In the genomic region with DNA sequence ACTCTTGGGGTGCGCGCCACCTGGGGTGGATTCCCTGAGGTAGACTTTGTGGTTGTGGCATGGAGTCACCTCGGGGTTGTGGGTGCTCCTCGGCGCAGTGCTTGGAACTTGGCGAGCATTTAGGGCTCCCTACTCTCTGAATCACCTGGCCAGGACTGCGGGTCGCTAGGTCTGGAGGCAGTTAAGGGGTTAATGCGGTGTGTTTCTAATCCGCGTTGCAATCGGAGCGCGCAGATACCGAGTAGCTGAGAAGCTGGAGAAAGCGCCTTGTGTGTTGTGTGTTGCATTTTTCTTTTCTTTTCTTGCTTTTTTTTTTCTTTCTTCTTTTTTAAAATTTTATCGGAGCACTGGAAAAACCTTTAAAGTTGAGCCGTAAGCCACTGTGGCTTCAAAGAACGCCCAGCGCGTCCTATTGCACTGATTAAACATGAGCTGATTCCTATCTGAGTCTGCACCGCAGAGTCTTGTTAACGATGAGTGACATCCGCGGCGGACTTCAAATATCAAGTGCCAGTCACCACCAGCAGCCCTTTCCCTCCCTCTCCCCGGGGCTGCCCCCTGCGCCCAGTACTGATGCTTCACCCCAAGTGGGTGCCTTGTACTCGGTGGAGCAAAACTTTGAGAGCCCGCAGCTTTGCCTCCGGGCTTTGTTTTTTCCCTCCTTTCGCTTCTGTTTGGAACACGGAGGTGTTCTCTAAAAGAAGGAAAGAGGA, we compare ENCODE assay signal across 8 mouse cellular contexts. TPM values are rescaled to one million over a fixed set of nuclear protein-coding genes. Genes with fewer than 3 reads are reported as not detected.
DNase-seq lines count a peak whose midpoint lies in the region; ATAC-seq and TF ChIP-seq lines count a peak whose summit lies in the region.

No protein-coding gene starts in this region.

- peak overlapping the region; percentile 96 for H3K4me2 ChIP-seq in forebrain, embryonic 13.5 days
- peak overlapping the region; percentile 97 for H3K4me2 ChIP-seq in kidney, postnatal 0 days (ENCODE audit: low read length)
- peak overlapping the region; percentile 81 for H3K4me2 ChIP-seq in midbrain, embryonic 16.5 days (ENCODE audit: low read length)

- H3K36me3 ChIP-seq in forebrain, embryonic 13.5 days (ENCODE audit: poor library complexity, severe bottlenecking) = no peaks in the 10 kb centered on the region
- H3K36me3 ChIP-seq in kidney, postnatal 0 days (ENCODE audit: insufficient read depth, low read length) = no peaks in the 10 kb centered on the region
- H3K36me3 ChIP-seq in midbrain, embryonic 16.5 days (ENCODE audit: control insufficient read depth, insufficient read depth, low read length) = no peaks in the 10 kb centered on the region

- peak overlapping the region; percentile 49 for H3K9ac ChIP-seq in forebrain, embryonic 13.5 days
- H3K9ac ChIP-seq in kidney, postnatal 0 days (ENCODE audit: low read depth, low read length) = no peak overlapping the region
- H3K9ac ChIP-seq in midbrain, embryonic 16.5 days (ENCODE audit: low read depth, low read length) = peak overlapping the region; percentile 27

- no peak for ATAC-seq in forebrain, embryonic 13.5 days
- ATAC-seq in kidney, postnatal 0 days (replicated peaks; ENCODE audit: low FRiP score, low read depth) = no peak
- ATAC-seq in midbrain, embryonic 16.5 days = no peak
- no peak for ATAC-seq in granulocyte monocyte progenitor cell, adult 5-6 weeks (replicated peaks; ENCODE audit: poor library complexity, severe bottlenecking)

- H3K9me3 ChIP-seq in forebrain, embryonic 13.5 days (replicated peaks) = no peaks in the 10 kb centered on the region
- H3K9me3 ChIP-seq in kidney, postnatal 0 days (replicated peaks; ENCODE audit: low read length) = no peaks in the 10 kb centered on the region
- H3K9me3 ChIP-seq in midbrain, embryonic 16.5 days (replicated peaks; ENCODE audit: control insufficient read depth, low read length, poor library complexity, severe bottlenecking) = no peaks in the 10 kb centered on the region

- peaks cover 65% of the 10 kb centered on the region for H3K27me3 ChIP-seq in forebrain, embryonic 13.5 days
- H3K27me3 ChIP-seq in kidney, postnatal 0 days (ENCODE audit: insufficient read depth, low read length) = peaks cover 17% of the 10 kb centered on the region; the same call in 1 of the 2 replicates
- H3K27me3 ChIP-seq in midbrain, embryonic 16.5 days (ENCODE audit: control insufficient read depth, insufficient read depth, low read depth, low read length) = peaks cover 7% of the 10 kb centered on the region; the same call in 1 of the 2 replicates

- 2% methylated on average over 33 of the region's 33 CpGs for WGBS in forebrain, embryonic 13.5 days
- 3% methylated on average over 33 of the region's 33 CpGs for WGBS in kidney, postnatal 0 days
- WGBS in midbrain, embryonic 16.5 days = 3% methylated on average over 33 of the region's 33 CpGs

- TF ChIP-seq CTCF in kidney, postnatal 0 days (IDR thresholded peaks at IDR 0.05; ENCODE audit: low read depth) = no peak

- H3K27ac ChIP-seq in forebrain, embryonic 13.5 days = no peak overlapping the region
- no peak overlapping the region for H3K27ac ChIP-seq in kidney, postnatal 0 days
- H3K27ac ChIP-seq in midbrain, embryonic 16.5 days (ENCODE audit: low read length) = no peak overlapping the region

- H3K4me3 ChIP-seq in forebrain, embryonic 13.5 days = peak overlapping the region; percentile 37
- H3K4me3 ChIP-seq in kidney, postnatal 0 days (replicated peaks; ENCODE audit: low read depth, low read length) = peak overlapping the region; percentile 66
- peak overlapping the region; percentile 77 for H3K4me3 ChIP-seq in midbrain, embryonic 16.5 days (ENCODE audit: low read depth, low read length)

- peak; percentile 4 for DNase-seq in kidney, adult 18-20 months
- DNase-seq in kidney, adult 9 months = no peak
- DNase-seq in T-cell, adult 2 months (ENCODE audit: low spot score) = peak; percentile 16
- peak; percentile 15 for DNase-seq in kidney, postnatal 0 days (ENCODE audit: low spot score)
- no peak for DNase-seq in layer of hippocampus, adult 11-12 months (ENCODE audit: low spot score)

- H3K4me1 ChIP-seq in forebrain, embryonic 13.5 days = peaks cover 36% of the 10 kb centered on the region
- H3K4me1 ChIP-seq in kidney, postnatal 0 days (replicated peaks; ENCODE audit: insufficient read depth, low read length) = peaks cover 19% of the 10 kb centered on the region
- H3K4me1 ChIP-seq in midbrain, embryonic 16.5 days (ENCODE audit: control insufficient read depth, insufficient read depth, low read length) = peaks cover 28% of the 10 kb centered on the region

RNA-seq across cellular contexts. Expression of gene Sdk1, which starts 2.1 kb away (rescaled TPM):
- polyA plus RNA-seq in forebrain, embryonic 13.5 days (2015; fragmentation: Nextera tagmentation; extraction: Ambion mirVana) = 0.71 and 0.78 TPM in 2 replicates
- 2.1 and 2.2 TPM in 2 replicates for polyA plus RNA-seq in kidney, postnatal 0 days (2015; fragmentation: Nextera tagmentation; extraction: Ambion mirVana)
- polyA plus RNA-seq in midbrain, embryonic 16.5 days (2015; fragmentation: Nextera tagmentation; extraction: Ambion mirVana) = 2.2 and 2.5 TPM in 2 replicates
- total RNA-seq in granulocyte monocyte progenitor cell, adult 5-6 weeks (2014; fragmentation: Nextera tagmentation) = not detected in 2 replicates
- not detected in 2 replicates for total RNA-seq in granulocyte monocyte progenitor cell, adult 5-6 weeks (2017)

Comparison
In these comparisons a context has a peak if more than half of its experiments do, and no peak if none do; other contexts are left out.
1. DNase-seq: peak in kidney, adult 18-20 months (single experiment), T-cell, adult 2 months (single experiment) and kidney, postnatal 0 days (single experiment); none in kidney, adult 9 months (single experiment) and layer of hippocampus, adult 11-12 months (single experiment).
2. Peak in every context shown above with its lines, with median percentiles within 50 percentile points of each other: H3K4me2 ChIP-seq and H3K4me3 ChIP-seq.